Mouse (Mus musculus) midbrain, postnatal 0 days (tissue): Measurements from ENCODE around the gene Pcgf1. TPM values are rescaled to one million over a fixed set of nuclear protein-coding genes. Genes with fewer than 3 reads are reported as not detected.

Experiments used
- ATAC-seq: fragments of 200-750 bp; cut with Nextera tagmentation; 2 replicates; pipeline ENCODE4 v1.8.0; 2017; ENCODE audit warnings: moderate number of reproducible peaks, mild to moderate bottlenecking, moderate TSS enrichment, moderate library complexity; ENCODE audit not compliant: low FRiP score
- DNase-seq: peaks from one replicate; pipeline ENCODE4 v3.0.0-alpha.2; 2015; ENCODE audit warnings: low spot score
- H3K27ac ChIP-seq: fragments of 300-500 bp; sonication (generic); 2 replicates; pipeline ENCODE4 v1.5.1; 2014; ENCODE audit warnings: low read depth, mild to moderate bottlenecking, low read length, mixed read lengths
- H3K27me3 ChIP-seq: fragments of 300-500 bp; sonication (generic); 2 replicates; pipeline ENCODE4 v1.6.1; 2014; ENCODE audit warnings: low read length, control low read depth, mixed read lengths; ENCODE audit not compliant: insufficient read depth
- H3K36me3 ChIP-seq: fragments of 300-500 bp; sonication (generic); 2 replicates; pipeline ENCODE4 v1.6.1; 2014; ENCODE audit warnings: low read length, control low read depth, mixed read lengths; ENCODE audit not compliant: insufficient read depth
- H3K4me1 ChIP-seq: fragments of 300-500 bp; sonication (generic); 2 replicates; pipeline ENCODE4 v1.6.1; 2014; ENCODE audit warnings: mild to moderate bottlenecking, control low read depth, antibody characterized with exemption, low read length, mixed read lengths; ENCODE audit not compliant: insufficient read depth
- H3K4me2 ChIP-seq: fragments of 300-500 bp; sonication (generic); 2 replicates; pipeline ENCODE4 v1.6.1; 2014; ENCODE audit warnings: low read depth, mild to moderate bottlenecking, low read length, mixed read lengths; ENCODE audit not compliant: poor library complexity, severe bottlenecking
- H3K4me3 ChIP-seq: fragments of 300-500 bp; sonication (generic); 2 replicates; pipeline ENCODE4 v1.5.1; 2014; ENCODE audit warnings: low read depth, mild to moderate bottlenecking, low read length, moderate library complexity
- H3K9ac ChIP-seq: fragments of 300-500 bp; sonication (generic); replicated peaks from 2 replicates; pipeline ENCODE4 v1.6.1; 2014; ENCODE audit warnings: mild to moderate bottlenecking, low read length, moderate library complexity, mixed read lengths; ENCODE audit not compliant: poor library complexity, severe bottlenecking
- H3K9me3 ChIP-seq: fragments of 300-500 bp; sonication (generic); 2 replicates; pipeline ENCODE4 v1.6.1; 2016; ENCODE audit warnings: low read length, control low read depth
- CTCF ChIP-seq: IDR thresholded peaks from 2 replicates; pipeline ENCODE4 v1.5.1; 2016; ENCODE audit warnings: antibody characterized with exemption, mild to moderate bottlenecking
- WGBS: fragments of 180-500 bp; shearing (Covaris S2); extraction: QIAGEN DNeasy Blood & Tissue Kit; methylation state at CpG from one replicate; pipeline ENCODE4 v1.1.7; 2014; 5-methylcytosine and 5-hydroxymethylcytosine counted together
- polyA plus RNA-seq: library from polyadenylated mRNA; unstranded; fragments of >200 nt; fragmentation: Nextera tagmentation; extraction: Ambion mirVana; gene quantifications from 2 replicates; pipeline ENCODE4 v1.2.1, GENCODE M21; 2015
- total RNA-seq: library from RNA; depleted of rRNA; stranded (reverse); fragments of >200 nt; gene quantifications from 2 replicates; pipeline ENCODE4 v1.2.3, GENCODE M21; 2014

The Pcgf1 gene
- total and polyA plus RNA-seq, 2 experiments from 2014 or later: 11.8 to 30.4 TPM

DNA sequence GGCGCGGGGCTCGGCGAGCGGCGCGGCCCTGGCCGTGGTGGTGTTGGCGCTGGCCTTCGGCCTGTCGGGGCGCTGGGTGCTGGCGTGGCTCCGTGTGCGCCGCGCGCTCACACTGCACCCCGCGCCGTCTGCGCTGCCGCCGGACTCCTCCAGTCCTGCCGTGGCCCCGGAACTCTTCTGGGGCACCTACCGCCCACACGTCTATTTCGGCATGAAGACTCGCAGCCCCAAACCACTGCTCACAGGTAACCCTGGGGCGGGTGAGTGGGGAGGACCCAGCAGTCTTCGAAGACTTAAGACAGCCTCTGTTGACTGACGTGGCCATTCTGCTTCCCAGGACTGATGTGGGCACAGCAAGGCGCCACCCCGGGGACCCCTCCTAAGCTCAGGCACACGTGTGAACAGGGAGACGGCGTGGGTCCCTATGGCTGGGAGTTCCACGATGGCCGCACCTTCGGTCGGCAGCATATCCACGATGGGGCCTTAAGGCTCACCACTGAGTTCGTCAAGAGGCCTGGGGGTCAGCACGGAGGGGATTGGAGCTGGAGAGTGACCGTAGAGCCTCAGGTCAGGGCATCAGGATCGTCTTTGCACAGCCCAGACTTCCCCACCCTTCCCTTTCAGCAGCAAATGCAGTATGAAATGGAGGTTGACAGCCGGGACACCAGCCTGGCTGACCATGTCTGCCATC, 38.2 kb downstream of the Pcgf1 start:
- H3K4me1 ChIP-seq: peaks cover 9% of the 10 kb centered on the region; the same call in 1 of the 2 replicates
- H3K27ac ChIP-seq: peak overlapping the region; percentile 82
- H3K27me3 ChIP-seq: no peaks in the 10 kb centered on the region
- H3K4me2 ChIP-seq: peak overlapping the region; percentile 94
- ATAC-seq: peak; percentile 64
- no peak for TF ChIP-seq CTCF
- WGBS: 2% methylated on average over 34 of the region's 48 CpGs
- peak overlapping the region; percentile 72 for H3K4me3 ChIP-seq
- peaks cover 19% of the 10 kb centered on the region for H3K36me3 ChIP-seq
- H3K9ac ChIP-seq: peak overlapping the region; percentile 66
- no peaks in the 10 kb centered on the region for H3K9me3 ChIP-seq
- peak; percentile 23 for DNase-seq

DNA sequence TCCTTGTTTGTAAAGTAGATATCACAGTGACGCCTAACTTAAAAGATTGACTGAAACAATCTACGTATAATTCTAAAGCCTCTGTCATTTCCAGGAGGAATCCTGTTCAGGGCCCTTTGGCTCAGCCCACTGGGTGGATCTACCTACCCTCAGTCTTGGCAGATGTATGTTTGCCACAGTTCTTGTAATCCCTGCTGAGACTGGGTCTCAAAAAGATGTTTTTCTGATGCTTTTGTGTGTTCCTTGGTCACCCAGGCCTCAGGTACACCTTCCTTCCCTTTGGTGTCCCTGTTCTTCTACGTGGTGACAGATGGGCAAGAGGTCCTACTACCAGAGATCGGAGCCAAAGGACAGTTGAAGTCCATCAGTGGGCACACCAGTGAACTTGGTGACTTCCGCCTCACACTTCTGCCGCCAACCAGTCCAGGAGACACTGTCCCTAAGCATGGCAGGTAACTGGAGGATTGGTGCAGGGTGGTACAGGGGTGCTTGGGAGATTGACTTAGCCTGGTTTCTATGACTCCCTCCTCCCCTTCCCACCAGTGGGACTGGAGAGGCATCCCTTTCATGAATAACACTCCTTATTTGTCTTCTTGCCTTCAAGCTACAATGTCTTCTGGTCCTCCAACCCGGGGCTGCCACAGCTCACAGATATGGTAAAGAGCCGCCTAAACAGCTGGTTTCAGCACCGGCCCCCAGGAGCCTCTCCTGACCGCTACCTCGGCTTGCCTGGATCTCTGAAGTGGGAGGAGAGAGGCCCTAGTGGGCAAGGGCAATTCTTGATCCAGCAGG, 38.9 kb downstream of the Pcgf1 start:
- no peaks in the 10 kb centered on the region for H3K27me3 ChIP-seq
- WGBS: 75% methylated on average over 11 of the region's 11 CpGs
- H3K9me3 ChIP-seq: no peaks in the 10 kb centered on the region
- peaks cover 19% of the 10 kb centered on the region for H3K36me3 ChIP-seq
- H3K9ac ChIP-seq: peak overlapping the region; percentile 66
- peaks cover 9% of the 10 kb centered on the region; the same call in 1 of the 2 replicates for H3K4me1 ChIP-seq
- no peak for ATAC-seq
- no peak for TF ChIP-seq CTCF
- DNase-seq: no peak
- no peak overlapping the region; the same call in 1 of the 2 replicates for H3K27ac ChIP-seq
- peak overlapping the region; percentile 72 for H3K4me3 ChIP-seq
- H3K4me2 ChIP-seq: peak overlapping the region; percentile 94

DNA sequence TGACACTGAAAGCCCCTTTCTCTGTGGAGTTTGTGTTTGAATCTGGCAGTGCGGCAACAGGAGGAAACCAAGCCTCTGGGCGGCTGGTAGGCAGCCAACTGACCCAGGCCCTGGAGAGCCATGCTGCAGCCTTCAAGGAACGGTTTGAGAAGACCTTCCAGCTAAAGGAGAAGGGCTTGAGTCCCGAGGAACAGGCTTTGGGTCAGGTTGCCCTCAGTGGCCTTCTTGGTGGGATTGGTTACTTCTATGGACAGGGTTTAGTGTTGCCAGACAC, 39.4 kb downstream of the Pcgf1 start:
- no peak for TF ChIP-seq CTCF
- Histone ChIP-seq H3K9me3 (no peaks in the 10 kb centered on the region), H3K27me3 (no peaks in the 10 kb centered on the region), H3K9ac (no peak overlapping the region), H3K4me3 (no peak overlapping the region), H3K36me3 (peaks cover 19% of the 10 kb centered on the region), H3K4me1 (peaks cover 9% of the 10 kb centered on the region; the same call in 1 of the 2 replicates), H3K4me2 (no peak overlapping the region), H3K27ac (no peak overlapping the region)
- no peak for DNase-seq
- ATAC-seq: no peak
- WGBS: 87% methylated on average over 4 of the region's 4 CpGs

DNA sequence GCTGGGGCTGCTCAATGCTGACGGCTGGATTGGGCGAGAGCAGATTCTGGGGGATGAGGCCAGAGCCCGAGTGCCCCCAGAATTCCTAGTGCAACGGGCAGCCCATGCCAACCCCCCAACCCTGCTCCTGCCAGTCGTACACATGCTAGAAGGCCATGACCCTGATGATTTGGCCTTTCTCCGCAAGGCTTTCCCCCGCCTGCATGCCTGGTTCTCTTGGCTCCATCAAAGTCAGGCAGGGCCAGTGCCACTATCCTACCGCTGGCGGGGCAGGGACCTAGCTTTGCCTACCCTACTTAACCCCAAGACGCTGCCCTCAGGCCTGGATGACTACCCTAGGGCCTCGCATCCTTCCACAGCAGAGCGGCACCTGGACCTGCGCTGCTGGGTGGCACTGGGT, 39.9 kb downstream of the Pcgf1 start:
- no peak for ATAC-seq
- Histone ChIP-seq H3K9ac (no peak overlapping the region), H3K36me3 (peaks cover 19% of the 10 kb centered on the region), H3K4me3 (no peak overlapping the region), H3K4me2 (no peak overlapping the region), H3K27me3 (no peaks in the 10 kb centered on the region), H3K4me1 (peaks cover 9% of the 10 kb centered on the region; the same call in 1 of the 2 replicates), H3K27ac (no peak overlapping the region), H3K9me3 (no peaks in the 10 kb centered on the region)
- TF ChIP-seq CTCF: no peak
- WGBS: 90% methylated on average over 13 of the region's 13 CpGs
- no peak for DNase-seq

DNA sequence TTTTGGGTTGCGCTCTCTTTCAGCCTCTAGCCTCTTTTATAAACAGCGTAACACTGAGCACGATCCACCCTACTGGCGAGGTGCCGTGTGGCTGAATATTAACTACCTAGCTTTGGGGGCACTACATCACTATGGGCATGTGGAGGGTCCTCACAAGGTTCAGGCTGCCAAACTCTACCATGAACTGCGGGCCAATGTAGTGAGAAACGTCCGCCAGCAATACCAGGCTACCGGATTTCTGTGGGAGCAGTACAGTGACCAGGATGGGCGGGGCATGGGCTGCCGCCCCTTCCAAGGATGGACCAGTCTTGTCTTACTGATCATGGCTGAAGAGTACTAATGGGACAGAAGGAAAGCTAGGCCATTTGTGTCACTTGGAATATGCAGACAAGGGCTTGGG, 40.7 kb downstream of the Pcgf1 start:
- H3K4me3 ChIP-seq: no peak overlapping the region
- no peaks in the 10 kb centered on the region for H3K9me3 ChIP-seq
- H3K36me3 ChIP-seq: peaks cover 19% of the 10 kb centered on the region
- TF ChIP-seq CTCF: no peak; the same call in 1 of the 2 replicates
- H3K27ac ChIP-seq: no peak overlapping the region
- H3K27me3 ChIP-seq: no peaks in the 10 kb centered on the region
- H3K4me1 ChIP-seq: peaks cover 9% of the 10 kb centered on the region; the same call in 1 of the 2 replicates
- H3K9ac ChIP-seq: no peak overlapping the region
- no peak for ATAC-seq
- no peak overlapping the region for H3K4me2 ChIP-seq
- DNase-seq: no peak
- WGBS: 83% methylated on average over 11 of the region's 11 CpGs
